Mouse (Mus musculus) cerebellum, adult 2 months (tissue): ENCODE measurements around the gene Fgfr2. TPM values are rescaled to one million over a fixed set of nuclear protein-coding genes. Genes with fewer than 3 reads are reported as not detected.

Experiments
- DNase-seq, 2 experiments: peaks; one replicate each; pipeline ENCODE4 v3.0.0; 2021
- H3K27ac ChIP-seq: fragments of 200-500 bp; 2 replicates; pipeline ENCODE4 v1.5.1; 2012; ENCODE audit warnings: low read length, control low read depth, inconsistent platforms; ENCODE audit not compliant: insufficient read depth
- H3K27me3 ChIP-seq: fragments of 200-500 bp; 2 replicates; pipeline ENCODE4 v1.6.1; 2012; ENCODE audit warnings: inconsistent platforms, mild to moderate bottlenecking, low read length, moderate library complexity; ENCODE audit not compliant: control insufficient read depth, insufficient read depth
- H3K4me1 ChIP-seq: fragments of 200-500 bp; 2 replicates; pipeline ENCODE4 v1.6.1; 2011; ENCODE audit warnings: low read length; ENCODE audit not compliant: control insufficient read depth, insufficient read depth
- H3K4me3 ChIP-seq: fragments of 200-500 bp; replicated peaks from 2 replicates; pipeline ENCODE3; 2011; ENCODE audit warnings: mild to moderate bottlenecking, low read depth, low read length, control low read depth; ENCODE audit not compliant: insufficient read depth
- CTCF ChIP-seq: fragments of 200-500 bp; IDR thresholded peaks from 2 replicates; pipeline ENCODE4 v1.5.1; 2011; ENCODE audit warnings: low read depth, mild to moderate bottlenecking, control low read depth, low read length, moderate library complexity, borderline replicate concordance; ENCODE audit not compliant: insufficient read depth
- POLR2A ChIP-seq: fragments of 200-500 bp; IDR thresholded peaks from 2 replicates; pipeline ENCODE4 v1.6.1; 2011; ENCODE audit warnings: low read length, control low read depth, borderline replicate concordance; ENCODE audit not compliant: insufficient read depth
- WGBS: fragments of 180-500 bp; shearing (Covaris S2); methylation state at CpG from one replicate; pipeline ENCODE4 v1.1.7; 2018; 5-methylcytosine and 5-hydroxymethylcytosine counted together
- polyA plus RNA-seq: library from polyadenylated mRNA; depleted of rRNA; stranded (reverse); fragments of >200 nt; gene quantifications from 2 replicates; pipeline ENCODE4 v1.2.3, GENCODE M21; 2012

The Fgfr2 gene
- polyA plus RNA-seq, 1 experiment: 95.3 TPM

DNA sequence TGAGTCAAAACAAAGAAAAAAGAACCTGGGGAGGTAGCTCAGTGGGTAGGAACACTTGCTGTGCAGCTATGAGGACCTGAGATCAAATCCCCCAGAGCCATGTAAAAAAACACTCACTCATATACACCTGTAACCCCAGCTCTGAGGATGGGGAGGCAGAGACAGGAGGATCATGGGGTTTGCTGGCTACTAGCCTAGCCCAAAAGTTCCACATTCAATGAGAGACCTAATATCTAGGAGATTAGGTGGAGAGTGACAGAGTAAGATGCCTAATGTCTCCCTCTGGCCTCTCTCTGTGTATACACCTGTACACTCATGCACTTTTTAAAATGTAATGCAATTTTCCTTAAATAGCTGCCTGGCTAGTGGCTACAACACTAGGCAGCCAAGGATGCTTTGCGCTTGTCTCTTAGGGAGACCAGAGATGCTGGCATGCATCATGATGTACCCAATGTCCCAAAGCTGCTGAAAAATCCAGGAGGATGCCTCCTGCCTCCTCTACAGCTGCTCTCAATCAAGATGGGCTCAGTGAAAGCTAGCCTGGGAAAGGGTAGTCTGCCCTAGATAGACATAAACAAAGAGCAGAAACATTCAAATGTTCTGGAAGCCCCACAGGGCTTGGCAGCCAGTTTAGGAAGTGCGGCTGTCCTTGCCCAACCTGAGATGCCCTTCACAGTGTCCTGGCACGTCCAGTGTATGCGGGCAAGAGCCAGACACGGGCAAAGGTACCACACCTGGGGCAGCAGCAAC, 231.4 kb downstream of the Fgfr2 start:
- Histone ChIP-seq H3K4me3 (no peak overlapping the region), H3K4me1 (peaks cover 48% of the 10 kb centered on the region), H3K27ac (peak overlapping the region; percentile 98), H3K27me3 (no peaks in the 10 kb centered on the region)
- 7% methylated on average over 5 of the region's 5 CpGs for WGBS
- DNase-seq: peak; percentile 88 to 92
- TF ChIP-seq POLR2A: peak; percentile 35; the same call in 1 of the 2 replicates
- no peak for TF ChIP-seq CTCF

DNA sequence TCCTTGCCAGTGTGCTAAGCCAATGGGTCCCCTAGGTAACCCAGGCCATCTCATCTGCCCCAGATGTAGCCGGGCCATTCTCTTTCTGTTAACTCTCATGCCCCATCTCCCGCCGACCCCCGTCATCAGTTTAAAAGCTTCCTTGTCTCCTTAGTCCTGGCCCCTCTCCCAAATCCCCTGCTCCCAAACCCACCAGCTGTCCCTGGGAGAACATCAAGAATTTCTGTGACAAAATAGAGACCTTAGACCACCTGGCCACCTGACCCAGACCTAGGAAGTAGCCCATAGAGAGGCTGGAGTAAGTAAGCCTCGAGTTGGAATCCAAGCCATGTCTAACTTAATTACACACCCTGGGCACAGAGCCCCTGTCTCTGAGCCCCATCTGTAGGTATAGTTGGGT, 232.9 kb downstream of the Fgfr2 start:
- H3K27ac ChIP-seq: peak overlapping the region; percentile 98
- DNase-seq: no peak
- 66% methylated on average over 5 of the region's 5 CpGs for WGBS
- no peak overlapping the region for H3K4me3 ChIP-seq
- TF ChIP-seq POLR2A (no peak), CTCF (no peak)
- H3K4me1 ChIP-seq: peaks cover 34% of the 10 kb centered on the region
- no peaks in the 10 kb centered on the region for H3K27me3 ChIP-seq

DNA sequence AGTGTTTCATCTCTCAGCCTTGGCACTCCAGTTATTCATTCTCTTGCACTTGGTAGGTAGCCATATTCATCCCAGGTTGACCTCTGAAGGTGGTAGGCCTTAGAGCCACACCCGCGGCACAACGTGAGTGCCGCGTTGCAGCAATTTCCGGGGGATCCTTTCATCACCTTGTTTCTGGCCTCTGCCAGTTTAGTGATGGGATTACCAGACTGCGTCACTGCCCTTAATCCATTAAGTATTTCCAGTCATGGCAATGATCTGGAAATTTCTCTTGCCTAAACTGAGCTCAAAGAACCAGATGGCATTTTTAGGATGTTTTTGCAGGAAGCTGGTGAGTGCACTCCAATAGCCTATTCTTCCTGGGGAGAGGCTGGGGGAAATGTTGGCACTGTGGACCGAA, 233.5 kb downstream of the Fgfr2 start:
- Histone ChIP-seq H3K27me3 (no peaks in the 10 kb centered on the region), H3K27ac (peak overlapping the region; percentile 98; the same call in 1 of the 2 replicates), H3K4me1 (peaks cover 30% of the 10 kb centered on the region; the same call in 1 of the 2 replicates), H3K4me3 (no peak overlapping the region)
- WGBS: 86% methylated on average over 8 of the region's 8 CpGs
- DNase-seq: no peak
- TF ChIP-seq POLR2A (no peak), CTCF (no peak)

DNA sequence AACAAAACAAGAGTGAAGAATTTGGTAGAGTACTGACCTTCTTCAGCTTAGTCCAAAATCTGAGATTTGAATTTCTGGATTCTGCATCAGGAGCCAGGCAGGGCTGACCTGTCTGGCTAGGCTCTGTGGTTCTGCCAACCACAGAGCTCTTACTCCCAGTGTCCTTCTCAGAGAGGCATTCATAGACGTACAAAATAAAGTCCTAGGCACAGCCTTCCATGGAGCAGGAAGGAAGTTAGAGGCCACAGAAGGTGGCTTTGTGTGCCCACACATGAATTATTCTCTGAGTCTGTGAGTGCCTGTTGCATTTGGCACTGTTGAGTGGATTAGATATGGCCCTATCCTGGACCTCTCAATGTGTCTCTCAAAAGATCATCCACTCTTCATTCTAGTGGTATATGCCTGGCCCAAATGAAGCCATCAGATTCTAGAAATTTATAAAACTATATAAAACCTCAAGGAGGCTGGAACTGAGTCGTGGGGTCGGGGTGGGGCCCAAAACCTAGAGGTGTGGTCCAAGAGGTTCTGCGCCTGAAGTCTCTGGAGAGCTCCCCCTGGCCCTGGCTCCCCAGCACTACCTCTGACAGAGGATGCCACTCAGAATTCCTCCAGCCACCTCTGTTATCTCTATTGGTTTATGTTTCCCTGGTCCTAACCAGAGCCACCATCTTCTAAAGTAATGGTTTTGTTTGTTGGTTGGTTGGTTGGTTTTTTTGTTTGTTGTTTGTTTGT, 234.5 kb downstream of the Fgfr2 start:
- Histone ChIP-seq H3K27ac (no peak overlapping the region), H3K27me3 (no peaks in the 10 kb centered on the region), H3K4me3 (no peak overlapping the region), H3K4me1 (peaks cover 30% of the 10 kb centered on the region; the same call in 1 of the 2 replicates)
- TF ChIP-seq CTCF: no peak
- TF ChIP-seq POLR2A: no peak
- 81% methylated on average over 4 of the region's 4 CpGs for WGBS
- no peak for DNase-seq

DNA sequence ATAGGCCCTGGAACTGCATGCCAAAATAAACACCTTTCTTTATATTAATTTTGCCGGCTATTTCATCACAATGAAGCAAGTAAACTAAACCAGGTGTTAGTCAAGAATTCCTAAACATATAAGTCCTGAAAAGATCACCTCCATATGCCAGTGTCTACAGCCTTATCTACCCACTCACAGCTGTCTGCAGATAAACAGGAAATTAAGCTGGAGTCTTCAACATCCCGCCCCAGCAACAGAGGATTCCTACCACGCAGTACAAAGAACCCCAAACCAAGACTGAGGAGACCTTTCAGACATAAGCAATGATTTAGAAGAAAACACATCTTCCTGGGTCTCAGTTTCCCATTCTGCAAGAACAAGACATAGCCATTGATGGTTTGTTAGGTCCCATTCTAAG, 235.1 kb downstream of the Fgfr2 start:
- no peak overlapping the region for H3K27ac ChIP-seq
- 94% methylated on average over 3 of the region's 3 CpGs for WGBS
- no peak for TF ChIP-seq CTCF
- H3K4me1 ChIP-seq: peaks cover 29% of the 10 kb centered on the region; the same call in 1 of the 2 replicates
- DNase-seq: no peak
- no peaks in the 10 kb centered on the region for H3K27me3 ChIP-seq
- no peak overlapping the region for H3K4me3 ChIP-seq

DNA sequence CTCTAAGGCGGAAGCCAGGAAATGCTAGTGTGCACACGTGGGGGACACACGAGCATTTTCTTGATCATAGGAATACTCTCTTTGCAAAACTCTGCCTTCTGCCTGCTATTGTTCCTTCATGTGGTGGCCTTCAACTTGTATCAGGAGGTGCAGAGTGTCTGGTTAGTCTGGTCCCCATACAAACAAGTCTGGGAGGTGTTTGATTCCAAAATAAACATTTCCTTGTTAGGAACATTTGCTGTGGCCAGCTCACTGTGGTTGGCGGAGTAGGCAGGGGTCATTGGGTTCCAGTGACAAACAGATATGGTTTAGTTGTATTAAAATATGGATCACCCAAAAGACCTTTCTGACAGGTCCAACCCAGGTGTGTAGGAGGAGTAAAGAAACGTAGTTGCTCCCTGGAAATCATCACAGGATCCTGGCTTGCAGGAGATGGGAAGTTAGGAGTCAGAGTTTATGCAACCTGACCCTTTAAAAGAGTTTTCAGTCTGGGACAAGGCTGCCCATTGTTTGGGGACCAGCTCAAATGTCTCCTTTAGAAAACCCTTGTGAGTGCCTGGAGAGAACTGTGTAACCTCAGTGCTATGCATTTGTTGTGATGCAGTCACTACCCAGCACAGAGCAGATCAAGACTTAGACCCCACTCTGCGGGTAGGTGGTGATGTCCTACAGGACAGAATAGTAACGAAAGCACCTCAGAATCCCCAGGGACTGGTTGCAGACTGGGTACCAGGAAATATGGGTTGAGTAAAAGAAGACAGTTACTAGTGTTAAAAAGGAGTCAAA, 235.9 kb downstream of the Fgfr2 start:
- DNase-seq: no peak
- no peaks in the 10 kb centered on the region for H3K27me3 ChIP-seq
- no peak for TF ChIP-seq POLR2A
- TF ChIP-seq CTCF: no peak
- no peak overlapping the region for H3K27ac ChIP-seq
- H3K4me1 ChIP-seq: peaks cover 21% of the 10 kb centered on the region; the same call in 1 of the 2 replicates
- 85% methylated on average over 7 of the region's 7 CpGs for WGBS
- no peak overlapping the region for H3K4me3 ChIP-seq

DNA sequence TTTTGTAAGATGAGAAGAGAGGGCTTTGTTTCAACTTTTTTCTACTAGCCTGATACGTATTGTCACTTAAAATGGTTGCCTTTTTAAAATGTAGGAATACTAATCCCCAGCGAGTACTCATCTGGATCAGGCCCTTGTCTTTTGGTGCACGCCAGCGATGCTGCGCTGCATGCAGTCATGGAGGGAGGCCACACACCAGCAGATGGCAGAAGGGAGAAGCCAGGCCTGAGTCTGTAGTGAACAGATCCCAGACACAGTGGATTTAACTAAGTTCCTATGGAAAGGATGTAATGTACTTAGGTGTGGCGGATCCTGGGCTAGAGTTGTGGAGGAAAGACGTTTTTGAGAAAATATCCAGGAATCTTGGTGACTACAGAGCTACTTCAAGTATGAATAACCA, 239.1 kb downstream of the Fgfr2 start:
- peak in 1 of 2 experiments; percentile 46 for DNase-seq
- WGBS: 71% methylated on average over 7 of the region's 7 CpGs
- no peaks in the 10 kb centered on the region for H3K4me1 ChIP-seq
- H3K4me3 ChIP-seq: no peak overlapping the region
- no peaks in the 10 kb centered on the region for H3K27me3 ChIP-seq
- TF ChIP-seq CTCF (peak; percentile 72; the same call in 1 of the 2 replicates), POLR2A (no peak)
- H3K27ac ChIP-seq: no peak overlapping the region
